Mouse (Mus musculus): Measurements from ENCODE around the gene Mdfi.

DNA sequence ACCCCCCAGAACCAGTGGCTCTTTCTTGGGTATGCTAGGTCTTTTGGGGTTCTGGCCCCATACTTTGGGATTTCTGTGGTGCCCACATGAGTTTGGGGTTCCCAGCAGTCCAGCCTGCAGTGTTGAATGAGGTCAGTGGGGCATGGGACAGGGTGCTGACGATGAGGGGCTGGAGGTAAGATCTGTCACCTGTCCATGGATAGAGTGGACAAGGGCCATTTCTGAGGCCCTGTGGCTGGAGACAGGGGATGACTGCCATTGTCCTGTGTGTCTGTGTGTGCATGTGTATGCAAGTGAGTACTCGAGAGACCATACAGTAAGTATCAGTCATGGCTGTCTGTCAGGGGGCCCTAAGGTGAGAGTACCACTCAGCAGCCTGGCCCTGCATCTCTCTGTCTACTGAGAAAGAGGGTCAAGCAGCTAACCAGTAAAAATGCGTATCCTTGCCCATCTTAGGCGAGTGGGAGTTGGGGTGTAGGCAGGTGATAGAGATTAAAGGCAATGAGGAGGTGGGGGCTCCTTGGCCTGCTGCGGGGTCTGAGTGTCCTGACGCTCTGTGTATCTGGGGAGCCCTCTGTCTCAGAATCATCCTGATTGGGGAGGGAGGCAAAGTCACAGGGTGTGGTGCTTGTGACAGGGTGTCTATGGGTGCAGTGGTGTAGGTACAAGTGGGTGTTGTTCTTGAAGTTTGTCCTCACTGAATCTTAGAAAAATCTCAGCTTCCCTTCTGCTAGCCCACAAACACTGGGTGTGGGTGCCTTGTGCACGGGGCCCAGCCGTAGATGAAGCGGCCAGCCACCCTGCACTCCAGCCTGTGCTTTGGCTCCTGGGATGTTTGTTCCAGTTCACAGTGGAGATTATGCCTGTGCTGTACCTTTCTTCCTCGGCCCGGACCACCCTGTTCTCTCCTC is 64.8 kb downstream of the Mdfi start:
- TF ChIP-seq CTCF (IDR thresholded peaks at IDR 0.05; ENCODE audit: insufficient read depth, low read length): no peak
- peak; percentile 10; the same call in 1 of the 2 replicates for TF ChIP-seq POLR2A (IDR thresholded peaks at IDR 0.05; ENCODE audit: borderline replicate concordance, extremely low read depth, low read depth, low read length)

Measured in lung, adult 2 months (tissue).